Mouse (Mus musculus): ENCODE data around the gene Sgsm1.

Gene Sgsm1

GRCm38 (mm10) chr5:113218617-113219235 is 91.9 kb downstream of the Sgsm1 start:
- no peak for DNase-seq (ENCODE audit: low spot score)

GRCm38 (mm10) chr5:113217076-113217475 is 93.5 kb downstream of the Sgsm1 start:
- no peak for DNase-seq (ENCODE audit: low spot score)

- no peak for DNase-seq (ENCODE audit: low spot score)
Observed at GRCm38 (mm10) chr5:113216328-113216960, 94.1 kb downstream of the Sgsm1 start.

- DNase-seq (ENCODE audit: low spot score), result no peak
Observed at GRCm38 (mm10) chr5:113215610-113216011, 95.0 kb downstream of the Sgsm1 start.

GRCm38 (mm10) chr5:113214455-113214854 is 96.1 kb downstream of the Sgsm1 start:
- no peak for DNase-seq (ENCODE audit: low spot score)

GRCm38 (mm10) chr5:113214041-113214440 is 96.5 kb downstream of the Sgsm1 start:
- DNase-seq (ENCODE audit: low spot score), result no peak

GRCm38 (mm10) chr5:113212156-113212835 is 98.3 kb downstream of the Sgsm1 start:
- no peak for DNase-seq (ENCODE audit: low spot score)

GRCm38 (mm10) chr5:113210314-113210713 is 100.3 kb downstream of the Sgsm1 start:
- DNase-seq (ENCODE audit: low spot score), result no peak

GRCm38 (mm10) chr5:113209898-113210297 is 100.7 kb downstream of the Sgsm1 start:
- no peak for DNase-seq (ENCODE audit: low spot score)

- DNase-seq (ENCODE audit: low spot score), result no peak
Observed at GRCm38 (mm10) chr5:113209401-113209750, 101.2 kb downstream of the Sgsm1 start.

- no peak for DNase-seq (ENCODE audit: low spot score)
Observed at GRCm38 (mm10) chr5:113208622-113209400, 101.8 kb downstream of the Sgsm1 start.

- DNase-seq (ENCODE audit: low spot score), result no peak
Observed at GRCm38 (mm10) chr5:113208048-113208447, 102.5 kb downstream of the Sgsm1 start.

- no peak for DNase-seq (ENCODE audit: low spot score)
Observed at GRCm38 (mm10) chr5:113206670-113207352, 103.8 kb downstream of the Sgsm1 start.

- no peak for DNase-seq (ENCODE audit: low spot score)
Observed at GRCm38 (mm10) chr5:113204193-113204592, 106.4 kb downstream of the Sgsm1 start.

- no peak for DNase-seq (ENCODE audit: low spot score)
Observed at GRCm38 (mm10) chr5:113199772-113200134, 110.8 kb downstream of the Sgsm1 start.

- DNase-seq (ENCODE audit: low spot score), result no peak
Observed at GRCm38 (mm10) chr5:113199126-113199771, 111.3 kb downstream of the Sgsm1 start.

GRCm38 (mm10) chr5:113196916-113197794 is 113.4 kb downstream of the Sgsm1 start:
- DNase-seq (ENCODE audit: low spot score), result no peak

- no peak for DNase-seq (ENCODE audit: low spot score)
Observed at GRCm38 (mm10) chr5:113195907-113196306, 114.7 kb downstream of the Sgsm1 start.

- no peak for DNase-seq (ENCODE audit: low spot score)
Observed at GRCm38 (mm10) chr5:113195451-113195850, 115.1 kb downstream of the Sgsm1 start.

- no peak for DNase-seq (ENCODE audit: low spot score)
Observed at GRCm38 (mm10) chr5:113193762-113194161, 116.8 kb downstream of the Sgsm1 start.

All from urinary bladder, postnatal 10 days (tissue).